Mouse (Mus musculus): ENCODE measurements around the gene Nyx. TPM values are rescaled to one million over a fixed set of nuclear protein-coding genes. Genes with fewer than 3 reads are reported as not detected.

Gene Nyx
- polyA plus RNA-seq, 1 experiment from 2014 or later: 0.03 TPM

GRCm38 (mm10) chrX:13513864-13514263 is 48.0 kb downstream of the Nyx start:
- ATAC-seq (ENCODE audit: insufficient read depth) (no peak), DNase-seq (no peak)
- no peaks in the 10 kb centered on the region for H3K27me3 ChIP-seq (ENCODE audit: insufficient read depth, low read length)
- WGBS: 86% methylated on average over 5 of the region's 5 CpGs
- no peak for TF ChIP-seq CTCF (IDR thresholded peaks at IDR 0.05; ENCODE audit: low read depth)
- H3K4me1 ChIP-seq (ENCODE audit: insufficient read depth): no peaks in the 10 kb centered on the region
- no peaks in the 10 kb centered on the region for H3K9me3 ChIP-seq (ENCODE audit: low read depth, low read length)
- no peak overlapping the region for H3K9ac ChIP-seq
- no peak overlapping the region for H3K4me3 ChIP-seq (ENCODE audit: low read depth, low read length)
- no peak overlapping the region for H3K4me2 ChIP-seq
- no peaks in the 10 kb centered on the region for H3K36me3 ChIP-seq (ENCODE audit: insufficient read depth)
- H3K27ac ChIP-seq (ENCODE audit: low read depth): no peak overlapping the region

GRCm38 (mm10) chrX:13516451-13516850 is 50.5 kb downstream of the Nyx start:
- Histone ChIP-seq H3K4me1 (ENCODE audit: insufficient read depth) (no peaks in the 10 kb centered on the region), H3K9me3 (ENCODE audit: low read depth, low read length) (no peaks in the 10 kb centered on the region), H3K9ac (no peak overlapping the region), H3K36me3 (ENCODE audit: insufficient read depth) (no peaks in the 10 kb centered on the region), H3K27ac (ENCODE audit: low read depth) (no peak overlapping the region), H3K4me2 (no peak overlapping the region), H3K27me3 (ENCODE audit: insufficient read depth, low read length) (no peaks in the 10 kb centered on the region), H3K4me3 (ENCODE audit: low read depth, low read length) (no peak overlapping the region)
- TF ChIP-seq CTCF (IDR thresholded peaks at IDR 0.05; ENCODE audit: low read depth): no peak
- 86% methylated on average over 6 of the region's 6 CpGs for WGBS
- DNase-seq (no peak), ATAC-seq (ENCODE audit: insufficient read depth) (no peak)

- Histone ChIP-seq H3K9ac (no peak overlapping the region), H3K36me3 (ENCODE audit: insufficient read depth) (no peaks in the 10 kb centered on the region), H3K27ac (ENCODE audit: low read depth) (no peak overlapping the region), H3K9me3 (ENCODE audit: low read depth, low read length) (no peaks in the 10 kb centered on the region), H3K4me2 (no peak overlapping the region), H3K4me1 (ENCODE audit: insufficient read depth) (no peaks in the 10 kb centered on the region), H3K27me3 (ENCODE audit: insufficient read depth, low read length) (no peaks in the 10 kb centered on the region), H3K4me3 (ENCODE audit: low read depth, low read length) (no peak overlapping the region)
- TF ChIP-seq CTCF (IDR thresholded peaks at IDR 0.05; ENCODE audit: low read depth): no peak
- ATAC-seq (ENCODE audit: insufficient read depth): no peak
- no peak for DNase-seq
- 71% methylated on average over 10 of the region's 10 CpGs for WGBS
Observed at GRCm38 (mm10) chrX:13518019-13518418, 52.1 kb downstream of the Nyx start.

GRCm38 (mm10) chrX:13518781-13519407 is 53.0 kb downstream of the Nyx start:
- H3K4me3 ChIP-seq (ENCODE audit: low read depth, low read length): no peak overlapping the region
- no peak overlapping the region for H3K9ac ChIP-seq
- H3K27ac ChIP-seq (ENCODE audit: low read depth): no peak overlapping the region
- TF ChIP-seq CTCF (IDR thresholded peaks at IDR 0.05; ENCODE audit: low read depth): no peak
- 50% methylated on average over 4 of the region's 4 CpGs for WGBS
- H3K27me3 ChIP-seq (ENCODE audit: insufficient read depth, low read length): no peaks in the 10 kb centered on the region
- H3K4me2 ChIP-seq: no peak overlapping the region
- no peaks in the 10 kb centered on the region for H3K4me1 ChIP-seq (ENCODE audit: insufficient read depth)
- no peaks in the 10 kb centered on the region for H3K9me3 ChIP-seq (ENCODE audit: low read depth, low read length)
- no peak for ATAC-seq (ENCODE audit: insufficient read depth)
- DNase-seq: peak; percentile 1
- H3K36me3 ChIP-seq (ENCODE audit: insufficient read depth): no peaks in the 10 kb centered on the region

DNA sequence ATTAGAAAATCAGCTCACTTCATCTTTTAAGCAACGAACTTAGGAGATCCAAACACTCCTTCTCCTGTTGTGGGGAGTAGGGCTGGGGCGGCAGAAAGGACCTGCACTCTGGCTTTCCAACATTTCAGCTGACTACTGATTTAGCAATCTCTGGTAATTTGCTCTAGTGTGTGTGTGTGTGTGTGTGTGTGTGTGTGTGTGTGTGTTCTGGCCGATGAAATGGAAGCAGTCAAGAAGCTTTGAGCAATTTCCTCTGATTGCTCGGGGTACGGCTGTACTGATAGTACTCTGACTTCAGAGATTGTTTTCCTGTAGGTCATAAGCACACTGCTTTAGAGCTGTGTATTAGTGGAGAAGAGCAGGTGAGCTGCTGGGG is 53.5 kb downstream of the Nyx start:
- Histone ChIP-seq H3K27me3 (ENCODE audit: insufficient read depth, low read length) (no peaks in the 10 kb centered on the region), H3K4me2 (no peak overlapping the region), H3K4me1 (ENCODE audit: insufficient read depth) (no peaks in the 10 kb centered on the region), H3K4me3 (ENCODE audit: low read depth, low read length) (no peak overlapping the region), H3K9ac (no peak overlapping the region), H3K27ac (ENCODE audit: low read depth) (no peak overlapping the region), H3K36me3 (ENCODE audit: insufficient read depth) (no peaks in the 10 kb centered on the region), H3K9me3 (ENCODE audit: low read depth, low read length) (no peaks in the 10 kb centered on the region)
- WGBS: 58% methylated on average over 5 of the region's 5 CpGs
- no peak for TF ChIP-seq CTCF (IDR thresholded peaks at IDR 0.05; ENCODE audit: low read depth)
- DNase-seq: no peak
- no peak for ATAC-seq (ENCODE audit: insufficient read depth)

DNA sequence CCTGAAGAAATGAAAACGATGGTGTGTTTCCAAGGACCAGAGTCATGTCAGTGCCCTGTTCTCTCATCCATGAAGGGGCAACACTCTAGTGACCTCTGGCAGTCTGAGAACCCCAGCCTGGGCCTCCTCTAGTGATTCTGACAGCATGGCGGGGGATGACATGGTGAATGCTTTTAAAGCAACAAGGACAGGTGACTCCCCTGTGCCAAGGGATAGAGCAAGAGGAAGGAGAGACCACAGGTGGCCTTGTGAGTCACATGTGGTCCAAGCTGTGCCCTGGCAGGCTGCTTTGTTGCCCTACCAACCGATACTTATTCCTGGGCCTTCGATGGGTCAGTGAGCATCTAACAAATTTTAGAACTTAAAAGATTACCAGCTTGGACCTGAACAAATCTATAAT is 54.7 kb downstream of the Nyx start:
- 81% methylated on average over 4 of the region's 4 CpGs for WGBS
- Histone ChIP-seq H3K36me3 (ENCODE audit: insufficient read depth) (no peaks in the 10 kb centered on the region), H3K27ac (ENCODE audit: low read depth) (no peak overlapping the region), H3K4me2 (no peak overlapping the region), H3K4me1 (ENCODE audit: insufficient read depth) (no peaks in the 10 kb centered on the region), H3K9me3 (ENCODE audit: low read depth, low read length) (no peaks in the 10 kb centered on the region), H3K4me3 (ENCODE audit: low read depth, low read length) (no peak overlapping the region), H3K9ac (no peak overlapping the region), H3K27me3 (ENCODE audit: insufficient read depth, low read length) (no peaks in the 10 kb centered on the region)
- DNase-seq (no peak), ATAC-seq (ENCODE audit: insufficient read depth) (no peak)
- TF ChIP-seq CTCF (IDR thresholded peaks at IDR 0.05; ENCODE audit: low read depth): no peak

DNA sequence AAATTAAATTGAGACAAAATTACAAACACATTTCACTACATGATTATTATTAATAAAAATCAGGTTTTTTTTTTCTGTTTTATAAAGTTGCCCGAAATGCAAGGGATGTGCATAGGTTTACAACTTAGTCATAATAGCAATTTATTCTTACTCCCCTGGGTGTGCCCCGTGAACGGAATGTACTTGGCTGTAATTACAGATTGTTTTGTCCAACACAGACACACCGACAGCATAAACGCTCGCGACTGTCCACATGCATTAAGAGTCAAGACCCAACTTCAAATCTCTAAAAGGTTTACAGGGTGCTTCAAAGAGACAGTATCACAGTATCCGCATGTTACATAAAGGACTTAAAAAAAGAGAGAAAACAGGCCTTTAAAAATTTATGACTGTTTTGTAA is 55.4 kb downstream of the Nyx start:
- H3K4me1 ChIP-seq (ENCODE audit: insufficient read depth): no peaks in the 10 kb centered on the region
- H3K36me3 ChIP-seq (ENCODE audit: insufficient read depth): no peaks in the 10 kb centered on the region
- no peak overlapping the region for H3K4me3 ChIP-seq (ENCODE audit: low read depth, low read length)
- DNase-seq (no peak), ATAC-seq (ENCODE audit: insufficient read depth) (no peak)
- H3K27me3 ChIP-seq (ENCODE audit: insufficient read depth, low read length): no peaks in the 10 kb centered on the region
- H3K9me3 ChIP-seq (ENCODE audit: low read depth, low read length): no peaks in the 10 kb centered on the region
- H3K27ac ChIP-seq (ENCODE audit: low read depth): no peak overlapping the region
- H3K4me2 ChIP-seq: no peak overlapping the region
- no peak for TF ChIP-seq CTCF (IDR thresholded peaks at IDR 0.05; ENCODE audit: low read depth)
- 88% methylated on average over 8 of the region's 8 CpGs for WGBS
- no peak overlapping the region for H3K9ac ChIP-seq

Other genes starting within 250 kb of the Nyx start
- 145 and 164 TPM in 2 replicates for gene Ddx3x, start 185.1 kb upstream of the Nyx start, polyA plus RNA-seq (2014; fragmentation: Nextera tagmentation; extraction: Ambion mirVana)
- 2.5 and 2.6 TPM in 2 replicates for gene Gpr34, start 166.0 kb downstream of the Nyx start, polyA plus RNA-seq (2014; fragmentation: Nextera tagmentation; extraction: Ambion mirVana)
- gene Gpr82, start 195.3 kb downstream of the Nyx start, polyA plus RNA-seq (2014; fragmentation: Nextera tagmentation; extraction: Ambion mirVana): 0.41 and 0.58 TPM in 2 replicates

Measured in lung, embryonic 14.5 days (tissue).